Mouse (Mus musculus) MEL (cell line): Measurements from ENCODE around the gene Sh3d19. TPM values are rescaled to one million over a fixed set of nuclear protein-coding genes. Genes with fewer than 3 reads are reported as not detected.

Experiments
- DNase-seq: peaks from one replicate; pipeline ENCODE4 v3.0.0; 2011; ENCODE audit warnings: low read depth, low spot score
- H3K27ac ChIP-seq: 2 replicates; pipeline ENCODE4 v1.5.1; 2012; ENCODE audit warnings: low read depth, mild to moderate bottlenecking, control low read depth, low read length, moderate library complexity; ENCODE audit not compliant: control insufficient read depth
- H3K27me3 ChIP-seq, 2 experiments: fragments of 150-350 bp in 1 of 2; sonication (generic) in 1 of 2; 2 replicates each; pipeline ENCODE4 v1.6.1; 2012; ENCODE audit warnings: low read length in 2 of 2, mild to moderate bottlenecking in 2 of 2, improper control_type of control experiment in 1 of 2, moderate library complexity in 1 of 2; ENCODE audit not compliant: insufficient read depth in 2 of 2, control insufficient read depth in 1 of 2
- H3K36me3 ChIP-seq, 2 experiments: 2 replicates each; pipeline ENCODE4 v1.6.1; 2012 to 2014; ENCODE audit warnings: low read length in 2 of 2, improper control_type of control experiment in 1 of 2, inconsistent platforms in 1 of 2, mild to moderate bottlenecking in 1 of 2; ENCODE audit not compliant: insufficient read depth in 2 of 2, control insufficient read depth in 1 of 2
- H3K4me1 ChIP-seq, 2 experiments: fragments of 150-350 bp in 1 of 2; sonication (generic) in 1 of 2; 2 replicates each; pipeline ENCODE4 v1.6.1; 2012; ENCODE audit warnings: low read length in 2 of 2, improper control_type of control experiment in 1 of 2, mild to moderate bottlenecking in 1 of 2; ENCODE audit not compliant: insufficient read depth in 2 of 2, control insufficient read depth in 1 of 2
- H3K4me3 ChIP-seq, 2 experiments: fragments of 150-350 bp in 1 of 2; sonication (generic) in 1 of 2; 2 replicates each; pipeline ENCODE4 v1.5.1; 2012; ENCODE audit warnings: low read depth in 2 of 2, low read length in 2 of 2, mild to moderate bottlenecking in 2 of 2, moderate library complexity in 2 of 2, control low read depth in 1 of 2, improper control_type of control experiment in 1 of 2; ENCODE audit not compliant: control insufficient read depth in 1 of 2, insufficient read depth in 1 of 2
- H3K79me2 ChIP-seq: 2 replicates; pipeline ENCODE4 v1.6.1; 2012; ENCODE audit warnings: mild to moderate bottlenecking, low read length, moderate library complexity; ENCODE audit not compliant: control insufficient read depth, poor library complexity, insufficient read depth
- H3K9ac ChIP-seq: 2 replicates; pipeline ENCODE4 v1.6.1; 2012; ENCODE audit warnings: low read depth, mild to moderate bottlenecking, control low read depth, low read length, moderate library complexity; ENCODE audit not compliant: control insufficient read depth, poor library complexity, severe bottlenecking
- H3K9me3 ChIP-seq: fragments of 150-350 bp; sonication (generic); replicated peaks from 2 replicates; pipeline ENCODE4 v1.6.1; 2012; ENCODE audit warnings: mild to moderate bottlenecking, low read length, improper control_type of control experiment, moderate library complexity; ENCODE audit not compliant: insufficient read depth
- CHD1 ChIP-seq: IDR thresholded peaks from 2 replicates; pipeline ENCODE4 v1.6.1; 2012; ENCODE audit warnings: low read depth, mild to moderate bottlenecking, inconsistent platforms, low read length, improper control_type of control experiment
- CHD2 ChIP-seq: IDR thresholded peaks from 2 replicates; pipeline ENCODE4 v1.6.1; 2011; ENCODE audit warnings: low read length, improper control_type of control experiment
- CTCF ChIP-seq, 3 experiments: IDR thresholded peaks in 2 of 3; conservative IDR thresholded peaks in 1 of 3; 2 replicates each; pipeline ENCODE4 v1.5.1; 2011 to 2012; ENCODE audit warnings: low read length in 3 of 3, low read depth in 2 of 3, mild to moderate bottlenecking in 2 of 3, improper control_type of control experiment in 1 of 3, inconsistent platforms in 1 of 3, mixed read lengths in 1 of 3, moderate library complexity in 1 of 3; ENCODE audit not compliant: control insufficient read depth in 1 of 3, insufficient read depth in 1 of 3, poor library complexity in 1 of 3, severe bottlenecking in 1 of 3
- EP300 ChIP-seq, 2 experiments: IDR thresholded peaks; 2 replicates each; pipeline ENCODE4 v1.6.1; 2011; ENCODE audit warnings: improper control_type of control experiment in 2 of 2, low read length in 2 of 2, low read depth in 1 of 2, mild to moderate bottlenecking in 1 of 2
- ETS1 ChIP-seq: IDR thresholded peaks from 2 replicates; pipeline ENCODE4 v1.6.1; 2012; ENCODE audit warnings: low read depth, mild to moderate bottlenecking, inconsistent platforms, low read length, improper control_type of control experiment, moderate library complexity
- HCFC1 ChIP-seq: IDR thresholded peaks from 2 replicates; pipeline ENCODE4 v1.6.1; 2012; ENCODE audit warnings: low read depth, mild to moderate bottlenecking, inconsistent platforms, low read length, improper control_type of control experiment, moderate library complexity
- MAFK ChIP-seq: IDR thresholded peaks from 2 replicates; pipeline ENCODE4 v1.6.1; 2011; ENCODE audit warnings: low read depth, mild to moderate bottlenecking, low read length, improper control_type of control experiment, borderline replicate concordance
- MAX ChIP-seq: IDR thresholded peaks from 2 replicates; pipeline ENCODE4 v1.6.1; 2011; ENCODE audit warnings: low read length, improper control_type of control experiment
- MXI1 ChIP-seq: IDR thresholded peaks from 2 replicates; pipeline ENCODE4 v1.6.1; 2011; ENCODE audit warnings: mild to moderate bottlenecking, low read depth, low read length, improper control_type of control experiment
- MYB ChIP-seq: IDR thresholded peaks from 2 replicates; pipeline ENCODE4 v1.6.1; 2011; ENCODE audit warnings: mild to moderate bottlenecking, low read depth, low read length, improper control_type of control experiment
- POLR2A ChIP-seq, 2 experiments: IDR thresholded peaks; 2 replicates each; pipeline ENCODE4 v1.6.1; 2011 to 2012; ENCODE audit warnings: low read length in 2 of 2, mild to moderate bottlenecking in 2 of 2, control low read depth in 1 of 2, improper control_type of control experiment in 1 of 2, low read depth in 1 of 2, moderate library complexity in 1 of 2; ENCODE audit not compliant: control insufficient read depth in 1 of 2, insufficient read depth in 1 of 2, poor library complexity in 1 of 2
- POLR2AphosphoS2 ChIP-seq: IDR thresholded peaks from 2 replicates; pipeline ENCODE4 v1.6.1; 2011; ENCODE audit warnings: low read length, improper control_type of control experiment
- RAD21 ChIP-seq: IDR thresholded peaks from 2 replicates; pipeline ENCODE4 v1.6.1; 2011; ENCODE audit warnings: mild to moderate bottlenecking, low read depth, low read length, improper control_type of control experiment
- SMC3 ChIP-seq: IDR thresholded peaks from 2 replicates; pipeline ENCODE4 v1.6.1; 2011; ENCODE audit warnings: low read depth, low read length, improper control_type of control experiment
- TAL1 ChIP-seq: IDR thresholded peaks from 2 replicates; pipeline ENCODE4 v1.6.1; 2012; ENCODE audit warnings: mild to moderate bottlenecking, inconsistent platforms, low read length, moderate library complexity, mixed read lengths
- TCF12 ChIP-seq: IDR thresholded peaks from 2 replicates; pipeline ENCODE4 v1.6.1; 2014; ENCODE audit warnings: low read depth, mild to moderate bottlenecking, inconsistent platforms, low read length, improper control_type of control experiment, moderate library complexity
- UBTF ChIP-seq: IDR thresholded peaks from 2 replicates; pipeline ENCODE4 v1.6.1; 2012; ENCODE audit warnings: low read depth, mild to moderate bottlenecking, inconsistent platforms, low read length, improper control_type of control experiment, moderate library complexity, borderline replicate concordance; ENCODE audit not compliant: insufficient read depth
- USF2 ChIP-seq, 2 experiments: IDR thresholded peaks; 2 replicates each; pipeline ENCODE4 v1.6.1; 2011 to 2012; ENCODE audit warnings: improper control_type of control experiment in 2 of 2, low read length in 2 of 2, borderline replicate concordance in 1 of 2, inconsistent platforms in 1 of 2, low read depth in 1 of 2, mild to moderate bottlenecking in 1 of 2; ENCODE audit not compliant: insufficient read depth in 1 of 2
- ZNF384 ChIP-seq: IDR thresholded peaks from 2 replicates; pipeline ENCODE4 v1.6.1; 2012; ENCODE audit warnings: low read depth, mild to moderate bottlenecking, inconsistent platforms, low read length, improper control_type of control experiment
- polyA plus RNA-seq, 2 experiments: library from polyadenylated mRNA; stranded (reverse) in 1 of 2; unstranded in 1 of 2; fragments of >175 nt in 1 of 2; fragments of >200 nt in 1 of 2; gene quantifications; 2 replicates each; pipeline versions ENCODE4 v1.2.1 to v1.2.4; 2012; ENCODE audit warnings: low replicate concordance in 2 of 2, low read depth in 1 of 2; ENCODE audit not compliant: insufficient read length in 2 of 2, insufficient read depth in 1 of 2, missing spikeins in 1 of 2
- total RNA-seq: library from RNA; depleted of rRNA; stranded (reverse); fragments of 300-350 nt; gene quantifications from 2 replicates; pipeline ENCODE4 v1.2.3, GENCODE M21; 2012

The Sh3d19 gene
- total and polyA plus RNA-seq, 3 experiments = 2.2 to 4.8 TPM; not detected in 1

DNA sequence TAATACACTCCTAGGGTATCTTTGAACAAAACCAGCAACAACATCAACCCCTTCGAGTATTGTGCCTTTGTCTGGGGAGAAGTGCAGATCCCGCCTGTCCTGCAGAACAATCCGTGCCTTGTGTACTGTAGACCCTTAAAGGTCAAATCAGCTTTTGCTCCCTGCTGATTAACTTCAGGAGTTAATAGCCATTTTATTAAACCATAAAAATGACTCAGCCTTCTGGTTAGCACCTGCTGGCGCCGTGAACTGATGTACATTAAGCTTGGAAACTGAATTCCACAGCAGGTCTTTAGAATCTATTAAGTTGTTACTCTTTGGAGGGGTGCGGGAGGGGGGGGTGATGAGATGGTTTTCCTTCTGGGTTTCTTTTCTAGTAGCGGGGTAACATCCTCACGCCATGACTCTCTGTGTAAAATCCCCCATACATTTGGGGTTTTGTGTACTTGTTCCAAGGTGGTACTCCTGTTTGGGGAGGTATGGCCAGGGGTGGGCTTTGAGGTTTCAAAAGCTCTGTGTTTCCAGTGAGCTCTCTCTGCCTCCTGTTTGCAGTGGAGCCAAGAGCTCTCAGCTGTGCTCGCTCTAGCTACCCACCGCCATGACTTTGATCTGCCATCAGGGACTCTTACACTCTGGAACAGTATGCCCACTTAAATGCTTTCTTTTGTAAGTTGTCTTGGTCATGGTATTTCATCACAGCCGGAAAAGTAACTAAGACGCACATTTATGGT lies 53.3 kb downstream of the Sh3d19 start:
- Histone ChIP-seq H3K27ac (no peak overlapping the region), H3K27me3 (no peaks in the 10 kb centered on the region; a peak in 1 of 4 replicates), H3K36me3 (no peaks in the 10 kb centered on the region), H3K4me3 (no peak overlapping the region), H3K4me1 (no peaks in the 10 kb centered on the region), H3K9ac (no peak overlapping the region), H3K79me2 (no peaks in the 10 kb centered on the region), H3K9me3 (no peaks in the 10 kb centered on the region)
- DNase-seq = no peak
- TF ChIP-seq SMC3 (no peak), TAL1 (no peak), MAFK (no peak), CHD2 (no peak), POLR2A (IDR thresholded peaks at IDR 0.05; ENCODE audit: control insufficient read depth in 1 of 2, insufficient read depth in 1 of 2, low read depth in 1 of 2, low read length in 2 of 2, poor library complexity in 1 of 2) (no peak), TCF12 (no peak), RAD21 (no peak), UBTF (no peak), POLR2AphosphoS2 (no peak), ZNF384 (no peak), EP300 (IDR thresholded peaks at IDR 0.05; ENCODE audit: low read depth in 1 of 2, low read length in 2 of 2) (no peak), USF2 (IDR thresholded peaks at IDR 0.05; ENCODE audit: borderline replicate concordance in 1 of 2, insufficient read depth in 1 of 2, low read depth in 1 of 2, low read length in 2 of 2) (no peak)

GRCm38 (mm10) chr3:86025341-86026137 lies 54.6 kb downstream of the Sh3d19 start:
- no peak overlapping the region for H3K4me3 ChIP-seq
- no peak overlapping the region for H3K9ac ChIP-seq
- no peak for DNase-seq
- H3K27ac ChIP-seq = no peak overlapping the region
- TF ChIP-seq MXI1 (no peak), POLR2AphosphoS2 (no peak), EP300 (IDR thresholded peaks at IDR 0.05; ENCODE audit: low read depth in 1 of 2, low read length in 2 of 2) (no peak), CHD1 (no peak), CHD2 (no peak), CTCF (IDR thresholded peaks at IDR 0.05 in 2 of 3, conservative IDR thresholded peaks at IDR 0.05 in 1 of 3; ENCODE audit: control insufficient read depth in 1 of 3, insufficient read depth in 1 of 3, low read depth in 2 of 3, low read length in 3 of 3, poor library complexity in 1 of 3, severe bottlenecking in 1 of 3) (no peak), ZNF384 (no peak), ETS1 (no peak), MAX (no peak), HCFC1 (no peak), MYB (no peak)
- H3K27me3 ChIP-seq = no peaks in the 10 kb centered on the region; a peak in 1 of 4 replicates
- H3K79me2 ChIP-seq = no peaks in the 10 kb centered on the region
- no peaks in the 10 kb centered on the region for H3K36me3 ChIP-seq
- H3K9me3 ChIP-seq = no peaks in the 10 kb centered on the region
- no peaks in the 10 kb centered on the region for H3K4me1 ChIP-seq
